Mouse (Mus musculus) limb, embryonic 14.5 days (tissue): ENCODE data around the gene 2310030G06Rik. TPM values are rescaled to one million over a fixed set of nuclear protein-coding genes. Genes with fewer than 3 reads are reported as not detected.

Experiments
- ATAC-seq: fragments of 200-750 bp; cut with Nextera tagmentation; 2 replicates; pipeline ENCODE4 v1.8.0; 2017; ENCODE audit warnings: low read depth, moderate number of reproducible peaks, moderate TSS enrichment; ENCODE audit not compliant: low FRiP score
- DNase-seq: peaks from one replicate; pipeline ENCODE4 v3.0.0-alpha.2; 2015; ENCODE audit warnings: low spot score
- H3K27ac ChIP-seq: fragments of 300-500 bp; sonication (generic); replicated peaks from 2 replicates; pipeline ENCODE4 v1.5.1; 2014; ENCODE audit warnings: low read depth, mild to moderate bottlenecking, low read length, moderate library complexity, mixed read lengths
- H3K27me3 ChIP-seq: fragments of 300-500 bp; sonication (generic); 2 replicates; pipeline ENCODE4 v1.6.1; 2014; ENCODE audit warnings: low read length, mixed read lengths; ENCODE audit not compliant: control insufficient read depth, insufficient read depth
- H3K36me3 ChIP-seq: fragments of 300-500 bp; sonication (generic); 2 replicates; pipeline ENCODE4 v1.6.1; 2014; ENCODE audit warnings: mild to moderate bottlenecking, low read length, moderate library complexity, mixed read lengths; ENCODE audit not compliant: control insufficient read depth, insufficient read depth
- H3K4me1 ChIP-seq: fragments of 300-500 bp; sonication (generic); 2 replicates; pipeline ENCODE4 v1.6.1; 2014; ENCODE audit warnings: antibody characterized with exemption, low read length, mixed read lengths; ENCODE audit not compliant: control insufficient read depth, insufficient read depth
- H3K4me2 ChIP-seq: fragments of 300-500 bp; sonication (generic); replicated peaks from 2 replicates; pipeline ENCODE4 v1.6.1; 2014; ENCODE audit warnings: low read depth, mild to moderate bottlenecking, low read length, moderate library complexity; ENCODE audit not compliant: severe bottlenecking
- H3K4me3 ChIP-seq: fragments of 300-500 bp; sonication (generic); replicated peaks from 2 replicates; pipeline ENCODE4 v1.5.1; 2014; ENCODE audit warnings: low read length
- H3K9ac ChIP-seq: fragments of 300-500 bp; sonication (generic); 2 replicates; pipeline ENCODE4 v1.6.1; 2014; ENCODE audit warnings: mild to moderate bottlenecking, low read depth, low read length, moderate library complexity; ENCODE audit not compliant: severe bottlenecking
- H3K9me3 ChIP-seq: fragments of 300-500 bp; sonication (generic); 2 replicates; pipeline ENCODE4 v1.6.1; 2016; ENCODE audit warnings: low read length; ENCODE audit not compliant: control insufficient read depth
- POLR2A ChIP-seq: fragments of 200-500 bp; IDR thresholded peaks from 2 replicates; pipeline ENCODE4 v1.8.0; 2012; ENCODE audit warnings: inconsistent platforms, mild to moderate bottlenecking, moderate library complexity, borderline replicate concordance; ENCODE audit not compliant: insufficient read depth, insufficient read length; ENCODE audit errors: extremely low read depth
- WGBS: fragments of 180-500 bp; shearing (Covaris S2); extraction: QIAGEN DNeasy Blood & Tissue Kit; methylation state at CpG from one replicate; pipeline ENCODE4 v1.1.7; 2014; 5-methylcytosine and 5-hydroxymethylcytosine counted together
- polyA plus RNA-seq, 2 experiments: library from polyadenylated mRNA; depleted of rRNA in 1 of 2; stranded (reverse) in 1 of 2; unstranded in 1 of 2; fragments of >200 nt; fragmentation: Nextera tagmentation in 1 of 2; extraction: Ambion mirVana in 1 of 2; gene quantifications; 2 replicates each; pipeline versions ENCODE4 v1.2.1 to v1.2.3; 2012 to 2014

Gene 2310030G06Rik
- polyA plus RNA-seq, 2 experiments: 4.9 to 5.4 TPM

- 0 out of 2 replicates have a peak overlapping the region, but pooled peaks have one; percentile 9 for H3K9ac ChIP-seq
- no peak for ATAC-seq
- H3K4me3 ChIP-seq: no peak overlapping the region
- no peaks in the 10 kb centered on the region for H3K4me1 ChIP-seq
- no peaks in the 10 kb centered on the region for H3K27me3 ChIP-seq
- H3K27ac ChIP-seq: no peak overlapping the region
- TF ChIP-seq POLR2A: no peak
- no peak overlapping the region for H3K4me2 ChIP-seq
- no peaks in the 10 kb centered on the region for H3K9me3 ChIP-seq
- WGBS: 35% methylated on average over 4 of the region's 4 CpGs
- DNase-seq: no peak
- H3K36me3 ChIP-seq: no peaks in the 10 kb centered on the region
These were observed 13.8 kb downstream of the 2310030G06Rik start for GRCm38 (mm10) chr9:50732560-50732959.

- TF ChIP-seq POLR2A: no peak
- Histone ChIP-seq H3K27ac (no peak overlapping the region), H3K4me2 (no peak overlapping the region), H3K36me3 (no peaks in the 10 kb centered on the region), H3K27me3 (no peaks in the 10 kb centered on the region), H3K9me3 (no peaks in the 10 kb centered on the region), H3K9ac (no peak overlapping the region), H3K4me3 (no peak overlapping the region), H3K4me1 (peaks cover 20% of the 10 kb centered on the region; the same call in 1 of the 2 replicates)
- ATAC-seq: no peak
- 42% methylated on average over 4 of the region's 4 CpGs for WGBS
- DNase-seq: no peak
These were observed 16.7 kb downstream of the 2310030G06Rik start for GRCm38 (mm10) chr9:50729600-50729999.

- H3K27ac ChIP-seq: peak overlapping the region; percentile 70
- peak overlapping the region; percentile 61 for H3K9ac ChIP-seq
- no peaks in the 10 kb centered on the region for H3K36me3 ChIP-seq
- H3K4me1 ChIP-seq: peaks cover 25% of the 10 kb centered on the region
- TF ChIP-seq POLR2A: 0 out of 2 replicates have a peak, but pooled peaks have one; percentile 28
- H3K27me3 ChIP-seq: no peaks in the 10 kb centered on the region
- H3K9me3 ChIP-seq: no peaks in the 10 kb centered on the region
- WGBS: under 1% methylated on average over 42 of the region's 45 CpGs
- ATAC-seq: peak; percentile 95
- DNase-seq: peak; percentile 86
- peak overlapping the region; percentile 50 for H3K4me3 ChIP-seq
- H3K4me2 ChIP-seq: peak overlapping the region; percentile 71
These were observed 18.2 kb downstream of the 2310030G06Rik start for GRCm38 (mm10) chr9:50727925-50728651.

- ATAC-seq (peak; percentile 12), DNase-seq (peak; percentile 54)
- H3K36me3 ChIP-seq: no peaks in the 10 kb centered on the region
- H3K4me3 ChIP-seq: peak overlapping the region; percentile 50
- H3K27me3 ChIP-seq: no peaks in the 10 kb centered on the region
- H3K27ac ChIP-seq: peak overlapping the region; percentile 70
- peak overlapping the region; percentile 71 for H3K4me2 ChIP-seq
- 4% methylated on average over 29 of the region's 30 CpGs for WGBS
- H3K9me3 ChIP-seq: no peaks in the 10 kb centered on the region
- peaks cover 32% of the 10 kb centered on the region for H3K4me1 ChIP-seq
- TF ChIP-seq POLR2A: no peak; the same call in 1 of the 2 replicates
- H3K9ac ChIP-seq: peak overlapping the region; percentile 61
These were observed 19.0 kb downstream of the 2310030G06Rik start for GRCm38 (mm10) chr9:50727171-50727924.

- no peak for ATAC-seq
- Histone ChIP-seq H3K36me3 (no peaks in the 10 kb centered on the region), H3K27ac (peak overlapping the region; percentile 70; the same call in 1 of the 2 replicates), H3K4me2 (peak overlapping the region; percentile 71), H3K27me3 (no peaks in the 10 kb centered on the region), H3K9ac (peak overlapping the region; percentile 61), H3K4me3 (peak overlapping the region; percentile 50), H3K4me1 (peaks cover 37% of the 10 kb centered on the region), H3K9me3 (no peaks in the 10 kb centered on the region)
- WGBS: 13% methylated on average over 8 of the region's 8 CpGs
- no peak for TF ChIP-seq POLR2A
- no peak for DNase-seq
These were observed 20.3 kb downstream of the 2310030G06Rik start for GRCm38 (mm10) chr9:50725921-50726590.
